Mouse (Mus musculus) gonadal fat pad, adult 2 months (tissue): ENCODE data around the gene Selenon. TPM values are rescaled to one million over a fixed set of nuclear protein-coding genes. Genes with fewer than 3 reads are reported as not detected.

Experiments
- polyA plus RNA-seq: library from polyadenylated mRNA; depleted of rRNA; stranded (reverse); fragments of >200 nt; gene quantifications from 2 replicates; pipeline ENCODE4 v1.2.3, GENCODE M21; 2012; rRNA removed

The Selenon gene
- polyA plus RNA-seq, 1 experiment: 22.9 TPM

Other genes starting within 250 kb of the Selenon start
- gene Trim63, start 237.0 kb downstream of the Selenon start, polyA plus RNA-seq: 1.0 and 1.1 TPM in 2 replicates
- 41.8 and 53.7 TPM in 2 replicates for gene Slc30a2, start 209.0 kb downstream of the Selenon start, polyA plus RNA-seq
- gene Extl1, start 168.3 kb downstream of the Selenon start, polyA plus RNA-seq: 2.7 and 3.2 TPM in 2 replicates
- 47.4 and 66.4 TPM in 2 replicates for gene Pafah2, start 155.8 kb downstream of the Selenon start, polyA plus RNA-seq
- gene Stmn1, start 83.8 kb downstream of the Selenon start, polyA plus RNA-seq: 3.5 and 7.7 TPM in 2 replicates
- gene Paqr7, start 55.5 kb downstream of the Selenon start, polyA plus RNA-seq: 37.7 and 48.2 TPM in 2 replicates
- gene Aunip, start 41.2 kb downstream of the Selenon start, polyA plus RNA-seq: 0.19 and 0.35 TPM in 2 replicates
- 113 and 153 TPM in 2 replicates for gene Mtfr1l, start 16.8 kb downstream of the Selenon start, polyA plus RNA-seq
- 5.7 and 8.0 TPM in 2 replicates for gene Man1c1, start 152.1 kb upstream of the Selenon start, polyA plus RNA-seq
- gene Ldlrap1, start 215.9 kb upstream of the Selenon start, polyA plus RNA-seq: 13.7 and 17.2 TPM in 2 replicates